Mouse (Mus musculus) hindbrain, embryonic 13.5 days (tissue): ENCODE measurements around the gene Serpind1. TPM values are rescaled to one million over a fixed set of nuclear protein-coding genes. Genes with fewer than 3 reads are reported as not detected.

Experiments used
- ATAC-seq: fragments of 200-750 bp; cut with Nextera tagmentation; 2 replicates; pipeline ENCODE4 v1.8.0; 2017; ENCODE audit warnings: moderate TSS enrichment; ENCODE audit not compliant: low FRiP score
- H3K27ac ChIP-seq: fragments of 300-500 bp; sonication (generic); 2 replicates; pipeline ENCODE4 v1.5.1; 2015; ENCODE audit warnings: inconsistent platforms, mild to moderate bottlenecking, moderate library complexity
- H3K27me3 ChIP-seq: fragments of 300-500 bp; sonication (generic); 2 replicates; pipeline ENCODE4 v1.6.1; 2015; ENCODE audit warnings: mild to moderate bottlenecking, inconsistent platforms
- H3K36me3 ChIP-seq: fragments of 300-500 bp; sonication (generic); 2 replicates; pipeline ENCODE4 v1.6.1; 2015; ENCODE audit warnings: mild to moderate bottlenecking, inconsistent platforms
- H3K4me1 ChIP-seq: fragments of 300-500 bp; sonication (generic); replicated peaks from 2 replicates; pipeline ENCODE4 v1.6.1; 2015; ENCODE audit warnings: inconsistent platforms
- H3K4me2 ChIP-seq: fragments of 300-500 bp; sonication (generic); 2 replicates; pipeline ENCODE4 v1.6.1; 2015; ENCODE audit warnings: inconsistent platforms, mild to moderate bottlenecking, moderate library complexity
- H3K4me3 ChIP-seq: fragments of 300-500 bp; sonication (generic); 2 replicates; pipeline ENCODE4 v1.5.1; 2015; ENCODE audit warnings: mild to moderate bottlenecking, inconsistent platforms
- H3K9ac ChIP-seq: fragments of 300-500 bp; sonication (generic); 2 replicates; pipeline ENCODE4 v1.6.1; 2015; ENCODE audit warnings: mild to moderate bottlenecking, inconsistent platforms
- H3K9me3 ChIP-seq: fragments of 300-500 bp; sonication (generic); 2 replicates; pipeline ENCODE4 v1.6.1; 2016; ENCODE audit warnings: inconsistent platforms
- WGBS: fragments of 180-500 bp; shearing (Covaris S2); methylation state at CpG from one replicate; pipeline ENCODE4 v1.1.7; 2015; 5-methylcytosine and 5-hydroxymethylcytosine counted together
- polyA plus RNA-seq: library from polyadenylated mRNA; unstranded; fragments of >200 nt; fragmentation: Nextera tagmentation; extraction: Ambion mirVana; gene quantifications from 2 replicates; pipeline ENCODE4 v1.2.1, GENCODE M21; 2015

Serpind1 gene
- polyA plus RNA-seq, 1 experiment from 2014 or later = 1.2 TPM

DNA sequence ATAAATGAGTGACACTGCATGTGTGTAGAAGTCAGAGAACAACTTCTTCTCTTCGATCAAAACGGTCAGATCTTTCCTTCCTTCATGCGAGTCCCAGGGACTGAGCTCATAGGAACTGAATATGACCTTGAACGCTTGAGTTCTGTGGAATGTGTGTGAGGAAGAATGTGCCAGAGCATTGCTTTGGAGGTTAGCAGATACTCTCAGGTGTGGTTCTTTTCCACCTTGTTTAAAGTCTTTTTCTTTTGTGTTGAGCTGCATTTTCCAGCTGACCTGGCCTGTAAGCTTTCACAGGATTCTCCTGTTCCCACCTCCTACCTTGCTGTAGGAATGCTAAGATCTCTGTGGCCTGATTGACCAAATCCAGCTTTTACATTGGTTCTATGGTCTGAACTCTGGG, 51.1 kb downstream of the Serpind1 start:
- no peaks in the 10 kb centered on the region for H3K27me3 ChIP-seq
- no peaks in the 10 kb centered on the region for H3K4me1 ChIP-seq
- no peak for ATAC-seq
- no peak overlapping the region for H3K4me2 ChIP-seq
- H3K27ac ChIP-seq = no peak overlapping the region
- peaks cover 66% of the 10 kb centered on the region for H3K36me3 ChIP-seq
- H3K4me3 ChIP-seq = no peak overlapping the region
- 97% methylated on average over 4 of the region's 4 CpGs for whole genome bisulfite sequencing
- no peak overlapping the region for H3K9ac ChIP-seq
- no peaks in the 10 kb centered on the region for H3K9me3 ChIP-seq

GRCm38 (mm10) chr16:17383594-17384326, 52.6 kb downstream of the Serpind1 start:
- 92% methylated on average over 2 of the region's 2 CpGs for WGBS
- H3K4me1 ChIP-seq = no peaks in the 10 kb centered on the region
- no peak for ATAC-seq
- H3K4me2 ChIP-seq = no peak overlapping the region
- no peaks in the 10 kb centered on the region for H3K9me3 ChIP-seq
- no peaks in the 10 kb centered on the region for H3K27me3 ChIP-seq
- no peak overlapping the region for H3K4me3 ChIP-seq
- peaks cover 53% of the 10 kb centered on the region for H3K36me3 ChIP-seq
- no peak overlapping the region for H3K9ac ChIP-seq
- H3K27ac ChIP-seq = no peak overlapping the region

- H3K36me3 ChIP-seq = peaks cover 28% of the 10 kb centered on the region
- no peaks in the 10 kb centered on the region for H3K9me3 ChIP-seq
- H3K4me2 ChIP-seq = no peak overlapping the region
- no peak for ATAC-seq
- no peak overlapping the region for H3K27ac ChIP-seq
- H3K4me3 ChIP-seq = no peak overlapping the region
- H3K27me3 ChIP-seq = no peaks in the 10 kb centered on the region
- no peak overlapping the region for H3K9ac ChIP-seq
- WGBS = 84% methylated on average over 4 of the region's 4 CpGs
- no peaks in the 10 kb centered on the region for H3K4me1 ChIP-seq
Measured at GRCm38 (mm10) chr16:17392784-17393183, 61.6 kb downstream of the Serpind1 start.

Other genes with a start within 250 kb of the Serpind1 start
- 153 and 154 TPM in 2 replicates for gene Ppil2, start 220.1 kb upstream of the Serpind1 start, polyA plus RNA-seq
- gene 2610318N02Rik, start 206.2 kb upstream of the Serpind1 start, polyA plus RNA-seq = 22.4 and 30.0 TPM in 2 replicates
- gene Sdf2l1, start 199.0 kb upstream of the Serpind1 start, polyA plus RNA-seq = 37.8 and 43.4 TPM in 2 replicates
- 32.9 and 34.0 TPM in 2 replicates for gene Ydjc, start 186.8 kb upstream of the Serpind1 start, polyA plus RNA-seq
- gene Ccdc116, start 184.1 kb upstream of the Serpind1 start, polyA plus RNA-seq = 1.5 and 2.2 TPM in 2 replicates
- 313 and 319 TPM in 2 replicates for gene Ube2l3, start 128.7 kb upstream of the Serpind1 start, polyA plus RNA-seq
- gene Rimbp3, start 122.8 kb upstream of the Serpind1 start, polyA plus RNA-seq = 1.8 and 1.9 TPM in 2 replicates
- gene Hic2, start 97.8 kb upstream of the Serpind1 start, polyA plus RNA-seq = 9.0 and 9.4 TPM in 2 replicates
- 32.6 and 33.3 TPM in 2 replicates for gene Tmem191c, start 55.3 kb upstream of the Serpind1 start, polyA plus RNA-seq
- 22.6 and 23.1 TPM in 2 replicates for gene Snap29, start 74.6 kb downstream of the Serpind1 start, polyA plus RNA-seq
- gene Pi4ka, start 74.9 kb downstream of the Serpind1 start, polyA plus RNA-seq = 60.9 and 62.1 TPM in 2 replicates
- 79.1 and 86.2 TPM in 2 replicates for gene Crkl, start 120.6 kb downstream of the Serpind1 start, polyA plus RNA-seq
- 5.7 and 6.3 TPM in 2 replicates for gene Aifm3, start 158.2 kb downstream of the Serpind1 start, polyA plus RNA-seq
- 133 TPM in 2 replicates for gene Lztr1, start 177.3 kb downstream of the Serpind1 start, polyA plus RNA-seq
- gene Thap7, start 199.8 kb downstream of the Serpind1 start, polyA plus RNA-seq = 68.2 and 69.0 TPM in 2 replicates
- gene Lrrc74b, start 229.9 kb downstream of the Serpind1 start, polyA plus RNA-seq = 0.75 and 1.3 TPM in 2 replicates
- 1.9 and 2.1 TPM in 2 replicates for gene P2rx6, start 230.5 kb downstream of the Serpind1 start, polyA plus RNA-seq